Mouse (Mus musculus): ENCODE measurements around the gene Pkib.

Pkib gene

GRCm38 (mm10) chr10:57631896-57632867 lies at the start of gene Pkib:
Gene Pkib, plus strand, starts transcription at chr10:57631981.
- peak; percentile 2 to 10 for DNase-seq (ENCODE audit: low spot score in 2 of 2)

- no peak for DNase-seq (ENCODE audit: low spot score in 2 of 2)
Observed at GRCm38 (mm10) chr10:57583927-57584326, 47.9 kb upstream of the Pkib start.

- DNase-seq (ENCODE audit: low spot score in 2 of 2) = no peak
Observed at GRCm38 (mm10) chr10:57594266-57594665, 37.5 kb upstream of the Pkib start.

- no peak for DNase-seq (ENCODE audit: low spot score in 2 of 2)
Observed at GRCm38 (mm10) chr10:57597172-57597571, 34.6 kb upstream of the Pkib start.

DNA sequence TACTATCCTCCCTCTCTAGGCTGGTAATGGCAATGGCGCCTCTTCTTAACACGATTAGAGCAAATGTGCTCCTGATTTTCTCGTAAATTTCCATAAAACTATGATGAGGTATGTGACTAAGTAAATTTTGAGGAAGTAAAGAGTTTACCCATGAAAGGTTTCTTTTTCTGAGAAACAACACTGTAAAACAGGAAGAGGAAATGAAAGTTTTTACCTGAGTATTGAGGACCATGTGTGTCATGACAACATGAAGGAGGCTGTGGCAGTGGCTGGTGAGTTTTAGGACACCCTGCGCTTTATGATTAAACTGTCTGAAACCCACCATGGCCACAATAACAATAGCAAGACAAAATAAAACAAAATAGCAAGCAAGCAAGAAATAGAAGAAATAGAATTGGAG lies 28.8 kb upstream of the Pkib start:
- DNase-seq (ENCODE audit: low spot score in 2 of 2) = no peak

GRCm38 (mm10) chr10:57623311-57623710 lies 8.5 kb upstream of the Pkib start:
- no peak for DNase-seq (ENCODE audit: low spot score in 2 of 2)

DNA sequence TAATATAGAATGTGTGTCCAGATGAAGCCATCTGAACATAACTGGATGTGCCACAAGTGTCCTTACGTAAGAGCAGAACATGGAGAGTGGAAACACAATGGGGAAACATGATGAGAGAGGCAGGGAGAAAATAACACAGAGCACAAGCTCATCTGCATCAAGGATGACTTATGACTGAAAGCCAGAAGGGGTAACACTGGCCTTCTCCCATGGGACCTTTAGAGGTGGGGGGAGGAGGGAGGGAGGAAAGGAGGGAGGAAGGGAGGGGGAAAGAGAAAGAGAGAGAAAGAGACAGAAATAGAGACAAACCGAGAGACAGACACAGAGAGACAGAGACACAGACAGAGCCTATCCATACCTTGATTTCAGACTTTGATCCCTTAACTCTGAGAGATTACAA lies 4.0 kb upstream of the Pkib start:
- DNase-seq (ENCODE audit: low spot score in 2 of 2) = no peak

DNA sequence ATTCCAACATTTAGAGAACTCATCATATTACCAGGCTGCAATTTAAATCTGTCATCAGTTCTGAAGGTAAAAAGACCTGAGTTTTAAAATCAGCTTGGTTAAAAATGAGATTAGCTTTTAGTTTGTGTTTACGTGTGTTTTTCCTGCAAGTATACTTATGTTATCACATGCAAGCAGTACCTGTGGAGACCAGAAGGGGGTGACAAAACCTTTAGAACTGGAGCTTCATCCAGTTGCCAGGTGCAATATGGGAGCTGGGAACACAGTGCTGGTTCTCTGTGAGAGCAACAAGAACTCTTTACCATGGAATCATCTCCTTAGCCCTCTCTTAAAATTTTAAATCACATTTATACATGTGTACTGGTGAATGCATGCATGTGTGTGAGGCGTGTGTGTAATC lies 1.2 kb upstream of the Pkib start:
- no peak for DNase-seq (ENCODE audit: low spot score in 2 of 2)

- no peak for DNase-seq (ENCODE audit: low spot score in 2 of 2)
Observed at GRCm38 (mm10) chr10:57632868-57633240, 1.1 kb downstream of the Pkib start.

DNA sequence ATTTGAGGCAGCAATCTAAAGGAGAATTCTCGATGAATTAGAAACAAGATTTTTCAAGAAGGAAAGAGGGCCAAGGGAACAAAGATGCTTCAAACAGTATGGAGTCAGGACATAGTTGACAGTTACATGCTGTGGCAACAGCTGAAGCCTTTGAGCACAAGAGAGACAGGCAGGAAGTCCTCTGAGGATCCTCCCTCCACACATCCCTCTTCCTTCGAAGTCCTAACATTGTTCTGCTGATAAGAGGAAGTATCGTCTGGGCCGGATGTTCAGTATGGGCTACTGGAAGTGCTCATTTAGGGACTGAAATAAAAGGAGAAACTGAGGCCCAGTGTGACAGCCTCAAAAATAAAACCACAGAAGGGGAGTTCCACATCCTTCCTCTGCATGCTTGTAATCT lies 5.2 kb downstream of the Pkib start:
- no peak for DNase-seq (ENCODE audit: low spot score in 2 of 2)

GRCm38 (mm10) chr10:57638250-57638649 lies 6.5 kb downstream of the Pkib start:
- DNase-seq (ENCODE audit: low spot score in 2 of 2) = no peak

GRCm38 (mm10) chr10:57639540-57639939 lies 7.8 kb downstream of the Pkib start:
- DNase-seq (ENCODE audit: low spot score in 2 of 2) = no peak

- DNase-seq (ENCODE audit: low spot score in 2 of 2) = no peak
Observed at GRCm38 (mm10) chr10:57653297-57653696, 21.5 kb downstream of the Pkib start.

GRCm38 (mm10) chr10:57660505-57660904 lies 28.7 kb downstream of the Pkib start:
- DNase-seq (ENCODE audit: low spot score in 2 of 2) = no peak

DNA sequence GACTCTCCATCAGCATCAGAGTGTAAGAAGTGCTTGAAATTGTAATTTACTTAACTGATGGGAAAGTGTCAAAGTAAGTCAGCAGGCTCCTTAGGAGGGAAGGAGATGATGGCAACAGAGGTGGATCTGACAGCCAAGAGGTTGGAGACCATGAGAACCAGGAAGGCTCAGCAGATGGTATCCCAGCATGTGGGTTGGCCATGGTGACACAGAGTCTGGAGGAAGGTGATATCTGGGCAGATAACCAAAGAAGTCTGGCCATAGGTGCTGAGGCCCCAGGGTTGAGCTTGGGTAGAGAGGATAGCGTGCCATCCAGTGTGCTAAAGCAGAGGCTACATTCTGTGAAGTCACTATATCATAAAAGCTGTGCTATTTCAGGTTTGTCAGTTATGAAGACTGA lies 32.0 kb downstream of the Pkib start:
- DNase-seq (ENCODE audit: low spot score in 2 of 2) = no peak

- DNase-seq (ENCODE audit: low spot score in 2 of 2) = no peak
Observed at GRCm38 (mm10) chr10:57664253-57664652, 32.5 kb downstream of the Pkib start.

GRCm38 (mm10) chr10:57675740-57676139 lies 44.0 kb downstream of the Pkib start:
- no peak for DNase-seq (ENCODE audit: low spot score in 2 of 2)

DNA sequence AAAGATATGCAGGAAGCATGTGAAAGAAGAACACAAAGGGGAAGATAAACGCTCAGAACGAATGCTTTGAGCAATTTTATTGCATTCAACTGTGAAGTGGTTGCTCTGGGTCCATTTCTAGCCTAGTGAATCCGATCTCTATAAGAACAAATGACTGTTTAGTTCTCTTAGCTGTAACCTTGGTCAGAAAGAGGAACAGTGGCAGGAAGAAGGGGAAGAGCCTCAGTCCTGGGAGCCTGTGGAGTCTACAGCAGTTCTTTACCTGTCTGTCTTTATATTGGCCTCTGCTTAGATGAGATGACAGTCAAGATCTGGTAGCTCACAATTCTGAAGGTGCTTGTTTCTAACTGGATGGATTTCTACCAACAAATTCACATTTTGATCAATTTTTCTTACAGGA lies 56.2 kb downstream of the Pkib start:
- DNase-seq (ENCODE audit: low spot score in 2 of 2) = no peak

GRCm38 (mm10) chr10:57690161-57690560 lies 58.4 kb downstream of the Pkib start:
- DNase-seq (ENCODE audit: low spot score in 2 of 2) = no peak

- no peak for DNase-seq (ENCODE audit: low spot score in 2 of 2)
Observed at GRCm38 (mm10) chr10:57702246-57702645, 70.5 kb downstream of the Pkib start.

GRCm38 (mm10) chr10:57721035-57721434 lies 89.3 kb downstream of the Pkib start:
- DNase-seq (ENCODE audit: low spot score in 2 of 2) = no peak

- DNase-seq (ENCODE audit: low spot score in 2 of 2) = no peak
Observed at GRCm38 (mm10) chr10:57722363-57722762, 90.6 kb downstream of the Pkib start.

- no peak for DNase-seq (ENCODE audit: low spot score in 2 of 2)
Observed at GRCm38 (mm10) chr10:57727666-57728065, 95.9 kb downstream of the Pkib start.

DNA sequence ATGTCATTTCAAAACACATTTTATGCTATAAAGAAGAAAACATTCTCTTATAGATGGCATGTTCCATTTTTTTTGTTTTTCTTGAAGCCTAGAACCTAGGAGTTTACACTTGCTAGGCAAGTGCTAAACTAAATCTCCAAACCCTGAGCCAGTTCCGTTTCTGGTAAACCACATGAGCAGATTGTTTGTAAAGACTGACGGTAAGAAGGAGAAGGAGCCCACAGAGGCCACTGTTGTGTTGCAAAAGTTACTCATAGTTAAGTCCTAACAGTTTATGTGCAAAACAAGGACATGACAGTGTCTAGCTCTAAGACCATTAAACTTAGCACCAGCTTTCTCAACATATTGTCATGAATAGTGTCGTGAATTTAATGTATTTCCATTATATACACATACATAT lies 99.9 kb downstream of the Pkib start:
- DNase-seq (ENCODE audit: low spot score in 2 of 2) = no peak

All from urinary bladder, postnatal 36 days (tissue).